Mouse (Mus musculus) intestine, postnatal 0 days (tissue): ENCODE results near the gene Slc33a1. TPM values are rescaled to one million over a fixed set of nuclear protein-coding genes. Genes with fewer than 3 reads are reported as not detected.
A peak's percentile ranks its signal among the peaks of the same experiment; 100 is the strongest.

ENCODE experiments used
- ATAC-seq: fragments of 200-750 bp; cut with Nextera tagmentation; 2 replicates; pipeline ENCODE4 v1.8.0; 2017; ENCODE audit warnings: mild to moderate bottlenecking, moderate TSS enrichment, moderate library complexity
- H3K27ac ChIP-seq: fragments of 300-500 bp; sonication (generic); 2 replicates; pipeline ENCODE4 v1.5.1; 2014; ENCODE audit warnings: mild to moderate bottlenecking, low read depth, low read length, moderate library complexity
- H3K27me3 ChIP-seq: fragments of 300-500 bp; sonication (generic); replicated peaks from 2 replicates; pipeline ENCODE4 v1.6.1; 2014; ENCODE audit warnings: low read length, mixed read lengths; ENCODE audit not compliant: control insufficient read depth, insufficient read depth
- H3K36me3 ChIP-seq: fragments of 300-500 bp; sonication (generic); 2 replicates; pipeline ENCODE4 v1.6.1; 2014; ENCODE audit warnings: mild to moderate bottlenecking, moderate library complexity; ENCODE audit not compliant: control insufficient read depth, insufficient read depth
- H3K4me1 ChIP-seq: fragments of 300-500 bp; sonication (generic); replicated peaks from 2 replicates; pipeline ENCODE4 v1.6.1; 2014; ENCODE audit warnings: antibody characterized with exemption, low read length, mixed read lengths; ENCODE audit not compliant: control insufficient read depth, insufficient read depth
- H3K4me2 ChIP-seq: fragments of 300-500 bp; sonication (generic); replicated peaks from 2 replicates; pipeline ENCODE4 v1.6.1; 2014; ENCODE audit warnings: low read depth, mild to moderate bottlenecking, moderate library complexity
- H3K4me3 ChIP-seq: fragments of 300-500 bp; sonication (generic); 2 replicates; pipeline ENCODE4 v1.5.1; 2014; ENCODE audit warnings: low read depth, low read length
- H3K9ac ChIP-seq: fragments of 300-500 bp; sonication (generic); 2 replicates; pipeline ENCODE4 v1.6.1; 2014; ENCODE audit warnings: mild to moderate bottlenecking, low read depth, low read length
- H3K9me3 ChIP-seq: fragments of 300-500 bp; sonication (generic); 2 replicates; pipeline ENCODE4 v1.6.1; 2016; ENCODE audit warnings: mixed run types; ENCODE audit not compliant: control insufficient read depth
- CTCF ChIP-seq: sonication (generic); IDR thresholded peaks from 2 replicates; pipeline ENCODE4 v1.5.1; 2016; ENCODE audit warnings: low read depth, mild to moderate bottlenecking, control low read depth, antibody characterized with exemption, moderate library complexity
- WGBS: fragments of 180-500 bp; shearing (Covaris S2); extraction: QIAGEN DNeasy Blood & Tissue Kit; methylation state at CpG from one replicate; pipeline ENCODE4 v1.1.7; 2014; 5-methylcytosine and 5-hydroxymethylcytosine counted together
- polyA plus RNA-seq: library from polyadenylated mRNA; unstranded; fragments of >200 nt; fragmentation: Nextera tagmentation; extraction: Ambion mirVana; gene quantifications from 2 replicates; pipeline ENCODE4 v1.2.1, GENCODE M21; 2015

The Slc33a1 gene
- polyA plus RNA-seq, 1 experiment from 2014 or later = 22.4 TPM

GRCm38 (mm10) chr3:63899309-63899695, 65.3 kb downstream of the Slc33a1 start, which contains the start of gene Plch1:
Plch1 (minus strand) TSS chr3:63899472.
- WGBS = under 1% methylated on average over 12 of the region's 12 CpGs

GRCm38 (mm10) chr3:63898581-63899308, 65.8 kb downstream of the Slc33a1 start:
- no peak for TF ChIP-seq CTCF
- ATAC-seq = peak; percentile 81
- Histone ChIP-seq H3K9me3 (no peaks in the 10 kb centered on the region), H3K36me3 (no peaks in the 10 kb centered on the region), H3K4me2 (peak overlapping the region; percentile 100), H3K27ac (peak overlapping the region; percentile 60), H3K9ac (peak overlapping the region; percentile 65), H3K4me3 (peak overlapping the region; percentile 67), H3K4me1 (no peaks in the 10 kb centered on the region), H3K27me3 (no peaks in the 10 kb centered on the region)
- under 1% methylated on average over 41 of the region's 41 CpGs for WGBS

More at GRCm38 (mm10) chr3:63899309-63899695, 65.3 kb downstream of the Slc33a1 start, which contains the start of gene Plch1:
- Histone ChIP-seq H3K4me3 (peak within 1 kb of the TSS; percentile 67), H3K4me1 (no peaks in the 10 kb centered on the region), H3K27me3 (no peaks in the 10 kb centered on the region), H3K36me3 (no peaks in the 10 kb centered on the region), H3K4me2 (peak within 1 kb of the TSS; percentile 100), H3K9ac (peak within 1 kb of the TSS; percentile 65), H3K27ac (peak within 1 kb of the TSS; percentile 60), H3K9me3 (no peaks in the 10 kb centered on the region)
- TF ChIP-seq CTCF = no peak
- peak; percentile 76 for ATAC-seq

- TF ChIP-seq CTCF = no peak
- Histone ChIP-seq H3K36me3 (no peaks in the 10 kb centered on the region), H3K4me1 (no peaks in the 10 kb centered on the region), H3K27me3 (no peaks in the 10 kb centered on the region), H3K9ac (no peak overlapping the region), H3K4me2 (peak overlapping the region; percentile 100; the same call in 1 of the 2 replicates), H3K9me3 (no peaks in the 10 kb centered on the region), H3K27ac (no peak overlapping the region), H3K4me3 (no peak overlapping the region)
- 16% methylated on average over 1 of the region's 1 CpGs for WGBS
- ATAC-seq = no peak
These were observed 67.4 kb downstream of the Slc33a1 start for GRCm38 (mm10) chr3:63897177-63897576.

- no peaks in the 10 kb centered on the region for H3K36me3 ChIP-seq
- H3K4me3 ChIP-seq = no peak overlapping the region
- no peak for ATAC-seq
- H3K9me3 ChIP-seq = no peaks in the 10 kb centered on the region
- H3K27ac ChIP-seq = no peak overlapping the region
- no peak for TF ChIP-seq CTCF
- H3K9ac ChIP-seq = no peak overlapping the region
- 94% methylated on average over 4 of the region's 4 CpGs for WGBS
- H3K4me1 ChIP-seq = no peaks in the 10 kb centered on the region
- H3K27me3 ChIP-seq = no peaks in the 10 kb centered on the region
- H3K4me2 ChIP-seq = no peak overlapping the region
These were observed 68.3 kb downstream of the Slc33a1 start for GRCm38 (mm10) chr3:63896303-63896702.

GRCm38 (mm10) chr3:63895786-63896185, 68.8 kb downstream of the Slc33a1 start:
- no peaks in the 10 kb centered on the region for H3K36me3 ChIP-seq
- H3K4me2 ChIP-seq = no peak overlapping the region
- no peak for TF ChIP-seq CTCF
- H3K9ac ChIP-seq = no peak overlapping the region
- no peaks in the 10 kb centered on the region for H3K27me3 ChIP-seq
- no peak overlapping the region for H3K27ac ChIP-seq
- 64% methylated on average over 2 of the region's 2 CpGs for WGBS
- ATAC-seq = no peak
- H3K4me1 ChIP-seq = no peaks in the 10 kb centered on the region
- no peak overlapping the region for H3K4me3 ChIP-seq
- H3K9me3 ChIP-seq = no peaks in the 10 kb centered on the region

- Histone ChIP-seq H3K9me3 (no peaks in the 10 kb centered on the region), H3K27me3 (no peaks in the 10 kb centered on the region), H3K4me2 (peak overlapping the region; percentile 40), H3K27ac (peak overlapping the region; percentile 77), H3K4me1 (no peaks in the 10 kb centered on the region), H3K4me3 (peak overlapping the region; percentile 36), H3K36me3 (no peaks in the 10 kb centered on the region), H3K9ac (no peak overlapping the region)
- TF ChIP-seq CTCF = no peak
- peak; percentile 90 for ATAC-seq
- WGBS = 22% methylated on average over 7 of the region's 7 CpGs
These were observed 70.9 kb downstream of the Slc33a1 start for GRCm38 (mm10) chr3:63893677-63894076.
